Mouse (Mus musculus): ENCODE data around the gene Vars. TPM values are rescaled to one million over a fixed set of nuclear protein-coding genes. Genes with fewer than 3 reads are reported as not detected.
"Not testable (repeated sequence)": the region's sequence is repeated elsewhere in the genome, so short reads cannot be mapped to it uniquely, and the experiment has no call there.

Vars gene
- polyA plus RNA-seq, 1 experiment from 2014 or later = 57.8 TPM

DNA sequence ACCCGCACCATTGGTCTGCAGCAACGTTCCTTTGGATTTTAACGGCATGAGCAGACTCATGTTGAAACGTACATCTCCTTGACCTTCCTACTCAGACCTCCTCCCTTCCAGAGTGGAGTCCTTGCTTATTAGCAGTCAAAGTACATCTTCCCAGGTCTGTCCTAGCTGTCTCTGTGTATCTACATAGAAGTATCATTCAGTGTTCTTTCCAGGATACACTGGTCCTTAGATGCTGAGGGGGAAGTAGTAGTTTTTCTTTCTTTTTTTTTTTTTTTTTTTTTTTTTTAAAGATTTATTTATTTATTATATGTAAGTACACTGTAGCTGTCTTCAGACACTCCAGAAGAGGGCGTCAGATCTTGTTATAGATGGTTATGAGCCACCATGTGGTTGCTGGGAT, 5.1 kb downstream of the Vars start:
- H3K9ac ChIP-seq (replicated peaks); H3K27me3 ChIP-seq (replicated peaks); H3K4me2 ChIP-seq; ATAC-seq (ENCODE audit: low FRiP score); H3K4me3 ChIP-seq (replicated peaks); H3K27ac ChIP-seq (replicated peaks); H3K9me3 ChIP-seq (replicated peaks): not testable (repeated sequence)
- Histone ChIP-seq H3K36me3 (peaks cover 55% of the 10 kb centered on the region), H3K4me1 (peaks cover 23% of the 10 kb centered on the region)
- 91% methylated on average over 5 of the region's 5 CpGs for WGBS

DNA sequence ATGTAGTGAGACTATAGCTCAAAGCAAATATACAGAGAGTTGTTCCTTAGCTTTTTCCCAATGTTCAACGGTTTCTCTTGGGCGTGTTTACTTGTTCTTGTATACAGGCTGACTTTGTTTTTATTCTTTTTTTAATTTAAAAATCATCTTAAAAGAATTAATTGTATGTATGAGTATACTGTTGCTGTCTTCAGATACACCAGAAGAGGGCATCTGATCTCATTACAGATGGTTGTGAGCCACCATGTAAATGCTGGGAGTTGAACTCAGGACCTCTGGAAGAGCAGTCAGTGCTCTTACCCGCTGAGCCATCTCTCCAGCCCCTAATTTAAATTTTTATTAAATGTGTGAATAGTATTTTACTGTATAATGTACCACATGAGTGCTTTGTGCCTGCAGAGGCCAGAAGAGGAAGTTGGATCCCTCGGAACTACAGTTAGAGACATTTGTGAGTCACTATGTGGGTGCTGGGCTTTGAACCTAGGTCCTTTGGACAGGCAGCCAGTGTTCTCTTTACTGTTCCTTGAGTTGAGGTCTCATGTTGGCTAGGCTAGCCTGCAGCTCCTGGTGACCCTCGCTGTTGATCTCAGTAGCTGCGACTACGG, 6.7 kb downstream of the Vars start:
- H3K27ac ChIP-seq (replicated peaks) = no peak overlapping the region
- WGBS = 97% methylated on average over 7 of the region's 7 CpGs
- H3K27me3 ChIP-seq (replicated peaks) = no peaks in the 10 kb centered on the region
- H3K4me1 ChIP-seq = peaks cover 12% of the 10 kb centered on the region
- H3K36me3 ChIP-seq = peaks cover 71% of the 10 kb centered on the region
- no peak overlapping the region for H3K4me2 ChIP-seq
- no peaks in the 10 kb centered on the region for H3K9me3 ChIP-seq (replicated peaks)
- ATAC-seq (ENCODE audit: low FRiP score) = no peak
- H3K9ac ChIP-seq (replicated peaks) = no peak overlapping the region
- H3K4me3 ChIP-seq (replicated peaks) = no peak overlapping the region

DNA sequence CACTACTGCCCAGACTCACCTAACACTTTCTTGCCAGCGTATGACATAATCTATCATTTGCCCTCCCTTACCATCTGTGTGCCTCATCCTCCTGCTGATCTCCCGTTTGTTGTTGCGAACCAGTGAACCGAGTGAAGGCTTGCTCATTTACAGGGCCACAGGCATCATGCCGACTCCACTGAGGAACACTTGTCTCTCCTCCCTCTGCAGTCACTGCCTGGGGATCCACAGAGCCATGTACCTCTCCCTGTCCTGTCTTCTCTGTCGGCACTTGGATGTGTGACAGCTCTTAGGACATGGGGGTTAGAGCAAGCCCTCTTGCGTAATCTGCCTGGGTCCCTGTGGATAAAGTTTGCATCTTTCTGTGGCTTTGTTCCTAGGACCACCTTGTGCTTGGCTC, 8.8 kb downstream of the Vars start:
- 85% methylated on average over 7 of the region's 7 CpGs for WGBS
- no peaks in the 10 kb centered on the region for H3K27me3 ChIP-seq (replicated peaks)
- H3K4me2 ChIP-seq = no peak overlapping the region
- H3K4me3 ChIP-seq (replicated peaks) = no peak overlapping the region
- ATAC-seq (ENCODE audit: low FRiP score) = no peak
- no peaks in the 10 kb centered on the region for H3K4me1 ChIP-seq
- no peak overlapping the region for H3K9ac ChIP-seq (replicated peaks)
- no peak overlapping the region for H3K27ac ChIP-seq (replicated peaks)
- H3K9me3 ChIP-seq (replicated peaks) = no peaks in the 10 kb centered on the region
- peaks cover 86% of the 10 kb centered on the region for H3K36me3 ChIP-seq

DNA sequence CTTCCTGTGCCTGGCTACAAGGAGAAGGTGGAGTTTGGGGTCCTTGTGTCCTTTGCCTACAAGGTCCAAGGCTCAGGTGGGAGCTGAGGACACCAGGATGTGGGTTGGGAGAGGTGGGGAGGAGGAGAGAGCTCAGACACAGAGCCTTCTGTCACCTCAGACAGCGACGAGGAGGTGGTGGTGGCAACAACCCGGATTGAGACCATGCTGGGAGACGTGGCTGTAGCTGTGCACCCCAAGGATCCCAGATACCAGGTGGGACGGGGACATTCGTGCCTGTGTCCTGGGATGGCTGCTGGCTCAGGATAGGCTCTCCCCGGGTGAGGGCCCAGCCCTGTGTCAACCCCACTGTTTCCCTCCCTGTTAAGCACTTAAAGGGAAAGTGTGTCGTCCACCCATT, 10.7 kb downstream of the Vars start:
- Histone ChIP-seq H3K9ac (replicated peaks) (no peak overlapping the region), H3K4me3 (replicated peaks) (no peak overlapping the region), H3K36me3 (peaks cover 88% of the 10 kb centered on the region), H3K27me3 (replicated peaks) (no peaks in the 10 kb centered on the region), H3K4me2 (no peak overlapping the region), H3K4me1 (peaks cover 5% of the 10 kb centered on the region; the same call in 1 of the 2 replicates), H3K9me3 (replicated peaks) (no peaks in the 10 kb centered on the region), H3K27ac (replicated peaks) (no peak overlapping the region)
- 95% methylated on average over 8 of the region's 8 CpGs for WGBS
- no peak for ATAC-seq (ENCODE audit: low FRiP score)

DNA sequence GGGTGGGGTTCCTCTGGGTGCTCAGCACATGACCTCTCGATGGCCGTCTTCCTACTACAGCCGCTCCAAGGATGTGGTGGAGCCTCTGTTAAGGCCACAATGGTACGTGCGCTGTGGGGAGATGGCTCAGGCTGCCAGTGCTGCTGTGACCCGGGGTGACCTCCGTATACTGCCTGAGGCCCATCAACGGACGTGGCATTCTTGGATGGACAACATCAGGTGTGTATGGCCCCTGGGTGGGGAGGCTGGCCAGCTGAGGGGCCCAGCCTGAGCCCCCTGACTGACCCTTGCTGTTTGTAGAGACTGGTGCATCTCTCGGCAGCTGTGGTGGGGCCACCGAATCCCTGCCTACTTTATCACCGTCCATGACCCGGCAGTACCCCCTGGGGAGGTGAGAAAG, 11.6 kb downstream of the Vars start:
- no peak for ATAC-seq (ENCODE audit: low FRiP score)
- 89% methylated on average over 13 of the region's 13 CpGs for WGBS
- Histone ChIP-seq H3K36me3 (peaks cover 90% of the 10 kb centered on the region), H3K9ac (replicated peaks) (no peak overlapping the region), H3K4me2 (no peak overlapping the region), H3K27ac (replicated peaks) (no peak overlapping the region), H3K9me3 (replicated peaks) (no peaks in the 10 kb centered on the region), H3K4me3 (replicated peaks) (no peak overlapping the region), H3K27me3 (replicated peaks) (no peaks in the 10 kb centered on the region), H3K4me1 (peaks cover 5% of the 10 kb centered on the region; the same call in 1 of the 2 replicates)

DNA sequence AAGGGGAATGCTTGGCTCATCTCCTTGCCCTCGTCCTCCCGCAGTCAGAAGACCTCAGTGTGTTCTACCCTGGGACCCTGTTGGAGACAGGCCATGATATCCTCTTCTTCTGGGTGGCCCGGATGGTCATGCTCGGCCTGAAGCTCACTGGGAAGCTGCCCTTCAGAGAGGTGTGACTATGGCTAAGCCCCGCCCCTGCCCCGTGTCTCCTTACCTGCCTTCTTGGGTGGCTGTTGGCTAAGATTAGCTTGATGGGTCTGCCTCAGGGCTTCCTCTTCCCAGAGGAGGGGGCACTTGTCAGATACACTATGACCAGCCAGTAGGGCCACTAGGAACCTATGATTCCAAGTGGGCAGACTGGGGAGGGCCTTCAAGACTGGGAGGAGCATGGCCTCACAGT, 12.4 kb downstream of the Vars start:
- H3K9me3 ChIP-seq (replicated peaks) = no peaks in the 10 kb centered on the region
- no peak overlapping the region for H3K4me3 ChIP-seq (replicated peaks)
- H3K9ac ChIP-seq (replicated peaks) = no peak overlapping the region
- no peak overlapping the region for H3K4me2 ChIP-seq
- H3K36me3 ChIP-seq = peaks cover 83% of the 10 kb centered on the region
- H3K27me3 ChIP-seq (replicated peaks) = no peaks in the 10 kb centered on the region
- no peak overlapping the region for H3K27ac ChIP-seq (replicated peaks)
- peaks cover 5% of the 10 kb centered on the region; the same call in 1 of the 2 replicates for H3K4me1 ChIP-seq
- ATAC-seq (ENCODE audit: low FRiP score) = no peak
- 86% methylated on average over 6 of the region's 6 CpGs for WGBS

DNA sequence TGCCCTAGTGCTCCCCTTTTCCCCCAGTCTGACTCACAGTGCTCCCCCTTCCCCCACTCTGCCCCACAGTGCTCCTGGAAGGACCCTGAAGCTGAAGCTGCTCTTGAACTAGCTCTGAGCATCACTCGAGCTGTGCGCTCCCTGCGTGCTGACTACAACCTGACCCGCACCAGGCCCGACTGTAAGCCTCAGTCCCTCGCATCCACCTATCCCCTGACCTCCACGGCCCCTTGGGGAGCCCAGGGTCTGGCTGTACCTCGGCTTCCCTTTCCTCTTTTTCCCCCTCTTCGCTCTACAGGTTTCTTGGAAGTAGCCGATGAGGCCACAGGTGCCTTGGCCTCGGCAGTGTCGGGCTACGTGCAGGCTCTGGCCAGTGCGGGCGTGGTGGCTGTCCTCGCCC, 14.5 kb downstream of the Vars start:
- peaks cover 68% of the 10 kb centered on the region for H3K36me3 ChIP-seq

DNA sequence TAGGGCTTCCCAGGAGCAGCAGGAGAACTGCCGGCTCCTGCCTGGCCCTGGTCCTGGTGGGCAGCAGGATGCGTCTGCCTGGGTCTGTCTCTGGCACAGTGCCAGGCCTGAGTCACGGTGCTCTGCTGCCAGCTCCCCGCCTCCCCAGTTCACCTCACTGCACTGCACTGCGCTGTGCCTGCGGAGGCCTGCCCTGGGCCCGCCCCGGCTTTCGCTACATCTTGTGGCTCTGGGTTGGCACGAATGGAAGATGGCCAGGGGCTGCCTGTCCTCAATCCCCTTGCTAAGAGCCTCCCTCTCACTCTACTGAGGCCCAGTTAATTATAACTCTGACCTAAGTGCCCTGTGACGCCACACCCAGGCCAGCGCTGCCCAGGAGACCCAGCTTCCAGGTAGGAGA, 15.6 kb downstream of the Vars start, which contains the start of gene Vwa7:
Vwa7 (plus strand) TSS at position 204 of the 400 bp plus-strand sequence.
- H3K9ac ChIP-seq (replicated peaks) = 0 out of 2 replicates have a peak within 1 kb of the TSS, but pooled peaks have one; percentile 7
- H3K9me3 ChIP-seq (replicated peaks) = no peaks in the 10 kb centered on the region
- WGBS = 57% methylated on average over 12 of the region's 12 CpGs
- H3K27me3 ChIP-seq (replicated peaks) = no peaks in the 10 kb centered on the region
- peaks cover 10% of the 10 kb centered on the region for H3K4me1 ChIP-seq
- H3K4me2 ChIP-seq = no peak within 1 kb of the TSS
- peak; percentile 40; the same call in 1 of the 2 replicates for ATAC-seq (ENCODE audit: low FRiP score)
- H3K36me3 ChIP-seq = peaks cover 57% of the 10 kb centered on the region
- no peak within 1 kb of the TSS for H3K27ac ChIP-seq (replicated peaks)
- no peak within 1 kb of the TSS for H3K4me3 ChIP-seq (replicated peaks)

More for the DNA sequence above, 14.5 kb downstream of the Vars start:
- Histone ChIP-seq H3K4me3 (replicated peaks) (no peak overlapping the region), H3K9ac (replicated peaks) (no peak overlapping the region), H3K4me1 (peaks cover 5% of the 10 kb centered on the region; the same call in 1 of the 2 replicates), H3K27ac (replicated peaks) (no peak overlapping the region), H3K9me3 (replicated peaks) (no peaks in the 10 kb centered on the region), H3K27me3 (replicated peaks) (no peaks in the 10 kb centered on the region), H3K4me2 (no peak overlapping the region)
- no peak for ATAC-seq (ENCODE audit: low FRiP score)
- WGBS = 93% methylated on average over 16 of the region's 16 CpGs

DNA sequence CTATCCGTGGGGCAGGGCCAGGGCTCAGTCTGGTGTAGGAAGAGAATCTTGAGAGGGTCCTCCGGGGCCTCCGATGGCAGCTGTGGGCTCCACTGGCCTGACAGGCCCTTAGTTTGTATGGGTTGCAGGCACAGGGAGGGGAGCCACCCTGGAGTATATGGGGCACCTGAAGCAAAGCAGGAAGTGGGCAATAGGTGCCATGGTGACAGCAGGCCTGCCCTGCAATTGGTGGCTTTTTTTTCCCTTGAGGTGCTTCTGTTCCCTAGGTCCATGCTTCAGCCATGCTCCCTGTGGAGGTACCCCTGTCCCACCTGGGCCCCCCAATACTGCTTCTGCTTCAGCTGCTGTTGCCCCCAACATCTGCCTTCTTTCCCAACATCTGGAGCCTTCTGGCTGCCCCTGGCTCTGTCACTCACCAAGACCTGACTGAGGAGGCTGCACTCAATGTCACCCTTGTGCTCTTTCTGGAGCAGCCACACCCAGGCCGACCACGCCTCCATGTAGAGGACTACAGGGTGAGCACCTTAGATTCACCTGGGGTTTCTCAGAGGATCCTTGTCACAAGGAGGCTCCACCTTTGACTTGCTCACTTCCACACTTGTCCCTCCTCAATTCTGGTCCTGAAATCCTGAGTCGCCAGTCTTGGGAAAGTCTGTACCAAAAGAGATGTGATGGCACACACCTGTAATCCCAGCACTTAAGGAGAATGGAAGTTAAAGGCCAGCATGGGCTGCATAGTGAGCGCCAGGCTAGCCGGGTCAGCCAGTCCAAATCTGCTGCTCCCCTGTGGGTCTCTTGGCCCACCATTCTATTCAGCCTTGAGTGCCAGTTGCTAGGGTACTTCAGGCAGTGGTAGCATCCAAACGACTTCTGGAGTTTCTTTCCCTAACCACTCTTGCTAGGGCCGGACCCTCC, 16.3 kb downstream of the Vars start:
- H3K27me3 ChIP-seq (replicated peaks) = no peaks in the 10 kb centered on the region
- H3K27ac ChIP-seq (replicated peaks) = no peak overlapping the region
- ATAC-seq (ENCODE audit: low FRiP score) = no peak
- WGBS = 83% methylated on average over 10 of the region's 10 CpGs
- peaks cover 50% of the 10 kb centered on the region for H3K36me3 ChIP-seq
- H3K4me1 ChIP-seq = peaks cover 13% of the 10 kb centered on the region
- no peaks in the 10 kb centered on the region for H3K9me3 ChIP-seq (replicated peaks)
- 0 out of 2 replicates have a peak overlapping the region, but pooled peaks have one; percentile 7 for H3K9ac ChIP-seq (replicated peaks)
- no peak overlapping the region for H3K4me2 ChIP-seq
- no peak overlapping the region for H3K4me3 ChIP-seq (replicated peaks)

DNA sequence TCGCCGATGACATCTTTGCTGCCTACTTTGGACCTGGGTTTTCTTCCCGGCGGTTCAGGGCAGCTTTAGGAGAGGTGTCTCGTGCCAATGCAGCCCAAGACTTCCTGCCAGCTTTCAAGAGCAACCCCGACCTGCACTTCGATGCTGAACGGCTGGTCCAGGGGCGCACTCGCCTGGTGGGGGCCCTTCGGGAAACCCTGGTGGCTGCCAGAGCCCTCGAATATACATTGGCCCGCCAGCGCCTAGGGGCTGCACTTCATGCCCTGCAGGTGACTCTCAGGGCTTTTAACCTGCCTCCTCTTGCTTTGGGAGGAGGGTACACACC, 16.9 kb downstream of the Vars start:
- no peaks in the 10 kb centered on the region for H3K27me3 ChIP-seq (replicated peaks)
- H3K9ac ChIP-seq (replicated peaks) = no peak overlapping the region
- H3K4me2 ChIP-seq = no peak overlapping the region
- no peak for ATAC-seq (ENCODE audit: low FRiP score)
- H3K36me3 ChIP-seq = peaks cover 44% of the 10 kb centered on the region
- WGBS = 78% methylated on average over 14 of the region's 14 CpGs
- H3K4me3 ChIP-seq (replicated peaks) = no peak overlapping the region
- H3K4me1 ChIP-seq = peaks cover 13% of the 10 kb centered on the region
- no peaks in the 10 kb centered on the region for H3K9me3 ChIP-seq (replicated peaks)
- H3K27ac ChIP-seq (replicated peaks) = no peak overlapping the region

DNA sequence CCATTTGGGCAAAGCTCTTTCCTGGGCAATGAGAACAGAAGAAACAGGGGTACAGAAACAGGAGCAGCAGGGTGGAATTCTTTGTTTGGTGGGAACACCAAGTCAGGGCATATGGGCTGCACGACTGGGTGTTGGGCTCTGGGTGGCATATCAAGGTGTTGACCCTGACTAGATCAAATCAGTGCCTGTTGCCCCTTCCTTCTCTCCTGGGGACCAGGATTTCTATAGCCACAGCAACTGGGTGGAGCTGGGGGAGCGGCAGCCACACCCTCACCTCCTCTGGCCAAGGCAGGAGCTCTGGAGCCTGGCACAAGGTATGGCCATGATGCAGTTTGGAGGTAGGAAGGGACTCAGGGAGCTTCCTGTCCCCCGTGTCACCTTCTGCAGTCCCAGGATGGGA, 17.4 kb downstream of the Vars start:
- Histone ChIP-seq H3K9ac (replicated peaks) (no peak overlapping the region), H3K27ac (replicated peaks) (no peak overlapping the region), H3K4me3 (replicated peaks) (no peak overlapping the region), H3K36me3 (peaks cover 39% of the 10 kb centered on the region), H3K27me3 (replicated peaks) (no peaks in the 10 kb centered on the region), H3K9me3 (replicated peaks) (no peaks in the 10 kb centered on the region), H3K4me1 (peaks cover 13% of the 10 kb centered on the region), H3K4me2 (no peak overlapping the region)
- no peak for ATAC-seq (ENCODE audit: low FRiP score)
- WGBS = 91% methylated on average over 3 of the region's 3 CpGs

DNA sequence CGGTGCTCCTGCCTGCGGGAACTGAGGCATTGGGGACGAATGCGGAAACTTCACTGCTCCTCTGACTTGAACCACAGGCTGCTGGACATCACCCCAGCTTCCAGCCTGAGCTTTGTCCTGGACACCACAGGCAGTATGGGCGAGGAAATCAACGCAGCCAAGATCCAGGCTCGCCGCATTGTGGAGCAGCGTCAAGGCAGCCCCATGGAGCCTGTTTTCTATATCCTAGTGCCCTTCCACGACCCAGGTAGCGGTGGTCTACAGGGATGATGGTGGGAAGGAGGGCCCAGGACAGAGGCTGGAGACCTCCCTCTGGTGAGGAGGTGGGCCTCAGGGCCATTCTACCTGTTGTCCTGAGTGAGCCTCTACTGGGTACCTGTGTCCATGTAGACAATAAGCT, 19.1 kb downstream of the Vars start:
- Histone ChIP-seq H3K4me2 (no peak overlapping the region), H3K4me3 (replicated peaks) (no peak overlapping the region), H3K4me1 (peaks cover 13% of the 10 kb centered on the region), H3K27me3 (replicated peaks) (no peaks in the 10 kb centered on the region), H3K36me3 (peaks cover 22% of the 10 kb centered on the region), H3K9ac (replicated peaks) (no peak overlapping the region), H3K9me3 (replicated peaks) (no peaks in the 10 kb centered on the region), H3K27ac (replicated peaks) (no peak overlapping the region)
- WGBS = 82% methylated on average over 11 of the region's 11 CpGs
- no peak for ATAC-seq (ENCODE audit: low FRiP score)
